Mouse (Mus musculus): ENCODE measurements around the gene Luc7l2.

DNA sequence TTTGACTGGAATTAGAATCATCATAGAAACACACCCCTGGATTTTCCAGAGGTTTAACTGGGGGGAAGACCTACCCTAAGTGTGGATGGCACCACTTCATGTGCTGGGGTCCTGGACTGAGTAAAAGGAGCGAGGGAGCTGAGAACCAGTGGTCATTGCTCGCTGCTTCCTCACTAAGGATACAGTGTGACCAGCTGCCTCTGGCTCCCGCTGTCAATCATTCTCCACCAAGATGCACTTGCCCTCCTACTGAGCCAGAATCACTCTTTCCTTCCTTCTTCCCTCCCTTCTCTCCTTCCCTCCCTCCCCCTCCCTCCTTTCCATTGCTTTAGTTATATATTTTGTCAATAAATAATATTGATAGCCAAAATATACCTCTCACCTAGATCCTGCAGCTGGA lies 91.9 kb downstream of the Luc7l2 start:
- TF ChIP-seq POLR2A (IDR thresholded peaks at IDR 0.05; ENCODE audit: insufficient read length, low read depth) (no peak), TCF12 (IDR thresholded peaks at IDR 0.05; ENCODE audit: insufficient read depth, poor library complexity, severe bottlenecking) (no peak), E2F4 (IDR thresholded peaks at IDR 0.05; ENCODE audit: insufficient read depth) (no peak), USF1 (IDR thresholded peaks at IDR 0.05; ENCODE audit: low read depth) (no peak), CEBPB (IDR thresholded peaks at IDR 0.05; ENCODE audit: insufficient read depth, poor library complexity, severe bottlenecking) (no peak), POLR2AphosphoS2 (IDR thresholded peaks at IDR 0.05; ENCODE audit: insufficient read length, low read depth) (no peak), TCF3 (IDR thresholded peaks at IDR 0.05; ENCODE audit: insufficient read length, low read depth) (no peak), MYOG (IDR thresholded peaks at IDR 0.05; ENCODE audit: control insufficient read depth in 1 of 3, insufficient read depth in 1 of 3, insufficient read length in 2 of 3, low read depth in 2 of 3) (no peak), MYOD1 (IDR thresholded peaks at IDR 0.05; ENCODE audit: control insufficient read depth in 1 of 3, insufficient read length in 2 of 3, low read depth in 2 of 3) (peak in 2 of 3 experiments; percentile 63 to 73), MAX (IDR thresholded peaks at IDR 0.05; ENCODE audit: low read depth) (no peak), REST (IDR thresholded peaks at IDR 0.05; ENCODE audit: insufficient read depth, insufficient read length) (no peak)

Data from myocyte (in vitro differentiated cells).